Mouse (Mus musculus) intestine, embryonic 15.5 days (tissue): ENCODE results near the gene Zfhx3. TPM values are rescaled to one million over a fixed set of nuclear protein-coding genes. Genes with fewer than 3 reads are reported as not detected.

Source experiments
- ATAC-seq: fragments of 200-750 bp; cut with Nextera tagmentation; 2 replicates; pipeline ENCODE4 v1.8.0; 2017; ENCODE audit warnings: moderate TSS enrichment, moderate library complexity
- H3K27ac ChIP-seq: fragments of 300-500 bp; sonication (generic); 2 replicates; pipeline ENCODE4 v1.5.1; 2015; ENCODE audit warnings: mild to moderate bottlenecking, inconsistent platforms
- H3K27me3 ChIP-seq: fragments of 300-500 bp; sonication (generic); replicated peaks from 2 replicates; pipeline ENCODE4 v1.6.1; 2015; ENCODE audit warnings: inconsistent platforms
- H3K36me3 ChIP-seq: fragments of 300-500 bp; sonication (generic); 2 replicates; pipeline ENCODE4 v1.6.1; 2015; ENCODE audit warnings: inconsistent platforms
- H3K4me1 ChIP-seq: fragments of 300-500 bp; sonication (generic); replicated peaks from 2 replicates; pipeline ENCODE4 v1.6.1; 2015; ENCODE audit warnings: inconsistent platforms
- H3K4me2 ChIP-seq: fragments of 300-500 bp; sonication (generic); replicated peaks from 2 replicates; pipeline ENCODE4 v1.6.1; 2015; ENCODE audit warnings: mild to moderate bottlenecking, inconsistent platforms
- H3K4me3 ChIP-seq: fragments of 300-500 bp; sonication (generic); replicated peaks from 2 replicates; pipeline ENCODE4 v1.5.1; 2015; ENCODE audit warnings: inconsistent platforms
- H3K9ac ChIP-seq: fragments of 300-500 bp; sonication (generic); 2 replicates; pipeline ENCODE4 v1.6.1; 2015; ENCODE audit warnings: inconsistent platforms
- H3K9me3 ChIP-seq: fragments of 300-500 bp; sonication (generic); 2 replicates; pipeline ENCODE4 v1.6.1; 2016; ENCODE audit warnings: inconsistent platforms
- WGBS: fragments of 180-500 bp; shearing (Covaris S2); methylation state at CpG from one replicate; pipeline ENCODE4 v1.1.7; 2015; 5-methylcytosine and 5-hydroxymethylcytosine counted together
- polyA plus RNA-seq: library from polyadenylated mRNA; unstranded; fragments of >200 nt; fragmentation: Nextera tagmentation; extraction: Ambion mirVana; gene quantifications from 2 replicates; pipeline ENCODE4 v1.2.1, GENCODE M21; 2015

Zfhx3 gene
- polyA plus RNA-seq, 1 experiment from 2014 or later = 11.5 TPM

GRCm38 (mm10) chr8:108692239-108692627 is 749.8 kb downstream of the Zfhx3 start:
- Histone ChIP-seq H3K4me3 (peak overlapping the region; percentile 26), H3K27ac (no peak overlapping the region), H3K27me3 (peaks cover 20% of the 10 kb centered on the region), H3K9me3 (no peaks in the 10 kb centered on the region), H3K4me2 (peak overlapping the region; percentile 62), H3K36me3 (no peaks in the 10 kb centered on the region), H3K4me1 (peaks cover 28% of the 10 kb centered on the region), H3K9ac (no peak overlapping the region)
- ATAC-seq = peak; percentile 68
- 3% methylated on average over 5 of the region's 5 CpGs for WGBS

DNA sequence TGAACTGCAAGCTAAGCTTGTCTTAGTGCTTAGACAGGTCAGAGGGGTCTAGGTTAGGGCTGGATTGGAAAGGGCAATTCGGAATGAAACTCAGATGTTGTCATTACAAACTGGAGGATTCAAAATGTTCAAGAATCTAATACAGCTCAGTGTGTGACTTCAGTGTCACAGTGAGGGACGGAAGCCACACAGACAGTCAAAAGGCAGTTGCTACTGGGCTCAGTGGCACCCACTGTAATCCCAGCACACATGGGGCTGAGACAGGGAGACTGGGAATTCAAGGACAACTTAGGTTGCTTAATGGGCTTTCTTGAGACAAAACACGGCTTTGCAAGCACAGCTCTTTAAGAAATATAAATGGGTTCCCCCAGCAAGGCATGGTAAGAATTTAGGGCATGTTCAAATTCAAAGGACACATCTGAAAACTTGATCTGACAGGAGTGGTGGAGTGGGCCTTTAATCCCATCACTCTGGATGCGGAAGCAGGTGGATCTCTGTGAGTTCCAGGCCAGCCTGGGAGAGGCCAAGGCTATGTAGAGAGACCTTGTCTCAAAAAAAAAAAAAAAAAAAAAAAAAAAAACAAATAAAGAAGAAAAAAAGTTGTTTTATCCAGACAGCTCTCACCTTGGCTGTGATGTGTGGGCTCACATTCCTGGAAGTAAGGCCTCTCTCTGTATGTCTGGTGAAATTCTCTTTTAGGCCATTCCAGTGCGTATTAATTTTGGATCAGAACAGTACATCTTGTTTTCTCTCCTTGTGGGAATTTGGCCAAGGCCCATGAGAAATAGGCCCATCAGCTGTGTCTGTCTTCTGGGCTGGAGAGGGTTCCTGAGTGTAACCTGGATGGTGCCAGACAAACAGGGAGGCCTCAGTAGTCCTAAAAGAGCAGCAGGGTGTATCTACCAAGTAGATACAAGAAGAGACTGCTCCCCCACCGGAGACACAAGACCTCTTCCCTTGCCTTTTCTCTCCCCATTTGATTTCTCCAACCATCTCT is 750.5 kb downstream of the Zfhx3 start:
- 73% methylated on average over 6 of the region's 6 CpGs for WGBS

DNA sequence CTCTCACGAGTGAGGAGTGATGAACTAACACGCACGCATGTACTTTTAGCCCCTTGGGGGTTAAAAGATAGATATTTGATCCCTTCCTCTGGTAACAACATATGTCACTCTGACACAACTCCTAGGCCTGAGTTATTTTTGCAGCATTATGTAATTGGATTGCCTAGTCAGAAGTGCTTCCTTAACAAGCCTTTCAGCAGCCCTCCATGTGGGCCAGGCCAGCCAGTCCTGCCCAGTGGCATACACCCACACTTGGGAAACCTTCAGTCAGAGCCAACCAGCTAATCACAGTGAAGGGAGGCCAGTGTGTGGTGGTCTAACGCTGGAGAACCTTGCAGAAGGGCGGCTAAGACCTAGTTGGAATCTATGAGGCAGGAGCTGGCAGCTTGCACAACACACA is 751.4 kb downstream of the Zfhx3 start:
- Histone ChIP-seq H3K9ac (no peak overlapping the region), H3K27ac (no peak overlapping the region), H3K36me3 (no peaks in the 10 kb centered on the region), H3K4me3 (no peak overlapping the region), H3K9me3 (no peaks in the 10 kb centered on the region), H3K4me1 (peaks cover 32% of the 10 kb centered on the region), H3K4me2 (no peak overlapping the region), H3K27me3 (peaks cover 23% of the 10 kb centered on the region)
- 82% methylated on average over 5 of the region's 5 CpGs for WGBS
- no peak for ATAC-seq

More for the DNA sequence above, 750.5 kb downstream of the Zfhx3 start:
- ATAC-seq = 0 out of 2 replicates have a peak, but pooled peaks have one; percentile 4
- Histone ChIP-seq H3K27me3 (peaks cover 23% of the 10 kb centered on the region), H3K4me1 (peaks cover 32% of the 10 kb centered on the region), H3K9me3 (no peaks in the 10 kb centered on the region), H3K36me3 (no peaks in the 10 kb centered on the region), H3K4me3 (no peak overlapping the region), H3K9ac (no peak overlapping the region), H3K4me2 (peak overlapping the region; percentile 62; the same call in 1 of the 2 replicates), H3K27ac (no peak overlapping the region)

- peaks cover 26% of the 10 kb centered on the region for H3K27me3 ChIP-seq
- peaks cover 35% of the 10 kb centered on the region for H3K4me1 ChIP-seq
- no peak overlapping the region for H3K4me3 ChIP-seq
- H3K9me3 ChIP-seq = no peaks in the 10 kb centered on the region
- ATAC-seq = no peak
- no peak overlapping the region for H3K9ac ChIP-seq
- WGBS = 56% methylated on average over 6 of the region's 6 CpGs
- H3K27ac ChIP-seq = no peak overlapping the region
- no peak overlapping the region for H3K4me2 ChIP-seq
- no peaks in the 10 kb centered on the region for H3K36me3 ChIP-seq
Measured at GRCm38 (mm10) chr8:108694516-108694915, 752.1 kb downstream of the Zfhx3 start.

DNA sequence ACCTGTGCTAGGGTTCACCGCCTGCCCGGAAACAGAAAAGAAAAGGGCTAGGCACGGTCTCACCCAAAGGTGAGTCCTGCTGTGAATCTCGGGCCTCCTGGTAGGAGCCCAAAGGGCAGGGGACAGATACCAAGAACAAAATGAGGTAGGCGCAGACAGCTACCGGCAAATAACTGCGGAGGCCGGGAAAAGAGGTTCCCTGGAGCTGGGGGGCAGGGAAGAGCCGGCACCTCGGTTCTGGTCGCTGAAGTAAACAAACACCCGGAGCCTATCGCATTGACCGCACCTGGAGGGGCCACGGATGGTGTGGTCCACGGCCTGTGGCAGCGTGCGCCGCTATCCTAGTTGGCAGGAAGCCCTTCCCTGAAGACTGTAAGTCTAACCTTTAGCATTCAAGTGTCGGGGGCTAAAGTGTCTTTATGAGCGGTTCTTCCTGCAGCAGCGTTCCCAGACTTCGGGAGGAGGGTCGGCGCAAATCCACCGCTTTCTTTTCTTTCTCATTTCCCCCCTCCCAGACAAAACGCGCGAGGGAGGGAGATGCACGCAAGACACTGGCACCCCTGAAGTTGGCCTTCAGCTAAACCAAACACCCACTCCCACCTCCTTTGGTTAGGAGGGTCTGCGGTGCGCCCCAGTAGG is 752.9 kb downstream of the Zfhx3 start:
- 13% methylated on average over 30 of the region's 32 CpGs for WGBS
- Histone ChIP-seq H3K36me3 (no peaks in the 10 kb centered on the region), H3K27ac (no peak overlapping the region), H3K4me2 (peak overlapping the region; percentile 79), H3K4me3 (peak overlapping the region; percentile 34), H3K4me1 (peaks cover 37% of the 10 kb centered on the region), H3K9ac (peak overlapping the region; percentile 38), H3K27me3 (peaks cover 27% of the 10 kb centered on the region), H3K9me3 (no peaks in the 10 kb centered on the region)
- ATAC-seq = no peak

GRCm38 (mm10) chr8:108695938-108696630 is 753.6 kb downstream of the Zfhx3 start:
- peaks cover 27% of the 10 kb centered on the region for H3K27me3 ChIP-seq

GRCm38 (mm10) chr8:108696631-108697410 is 754.4 kb downstream of the Zfhx3 start:
- 15% methylated on average over 27 of the region's 27 CpGs for WGBS
- Histone ChIP-seq H3K36me3 (no peaks in the 10 kb centered on the region), H3K9me3 (no peaks in the 10 kb centered on the region), H3K4me1 (peaks cover 27% of the 10 kb centered on the region), H3K9ac (no peak overlapping the region; the same call in 1 of the 2 replicates), H3K27me3 (peaks cover 27% of the 10 kb centered on the region), H3K4me3 (peak overlapping the region; percentile 34), H3K27ac (no peak overlapping the region), H3K4me2 (peak overlapping the region; percentile 79)
- ATAC-seq = no peak

More at GRCm38 (mm10) chr8:108695938-108696630, 753.6 kb downstream of the Zfhx3 start:
- peak; percentile 75 for ATAC-seq
- WGBS = 1% methylated on average over 31 of the region's 31 CpGs
- H3K4me2 ChIP-seq = peak overlapping the region; percentile 79
- no peaks in the 10 kb centered on the region for H3K9me3 ChIP-seq
- H3K4me1 ChIP-seq = peaks cover 35% of the 10 kb centered on the region
- peak overlapping the region; percentile 34 for H3K4me3 ChIP-seq
- no peak overlapping the region for H3K27ac ChIP-seq
- no peaks in the 10 kb centered on the region for H3K36me3 ChIP-seq
- peak overlapping the region; percentile 38 for H3K9ac ChIP-seq

- H3K9me3 ChIP-seq = no peaks in the 10 kb centered on the region
- ATAC-seq = no peak
- peaks cover 27% of the 10 kb centered on the region for H3K4me1 ChIP-seq
- H3K36me3 ChIP-seq = no peaks in the 10 kb centered on the region
- no peak overlapping the region for H3K27ac ChIP-seq
- H3K27me3 ChIP-seq = peaks cover 27% of the 10 kb centered on the region
- H3K4me2 ChIP-seq = peak overlapping the region; percentile 41
- 0 out of 2 replicates have a peak overlapping the region, but pooled peaks have one; percentile 9 for H3K4me3 ChIP-seq
- 16% methylated on average over 13 of the region's 13 CpGs for WGBS
- no peak overlapping the region for H3K9ac ChIP-seq
Measured at GRCm38 (mm10) chr8:108697589-108697988, 755.1 kb downstream of the Zfhx3 start.

- no peak overlapping the region for H3K9ac ChIP-seq
- peaks cover 28% of the 10 kb centered on the region for H3K4me1 ChIP-seq
- no peak overlapping the region for H3K4me3 ChIP-seq
- no peaks in the 10 kb centered on the region for H3K9me3 ChIP-seq
- peaks cover 27% of the 10 kb centered on the region for H3K27me3 ChIP-seq
- H3K27ac ChIP-seq = no peak overlapping the region
- no peak overlapping the region for H3K4me2 ChIP-seq
- WGBS = 29% methylated on average over 5 of the region's 5 CpGs
- H3K36me3 ChIP-seq = no peaks in the 10 kb centered on the region
- ATAC-seq = no peak
Measured at GRCm38 (mm10) chr8:108698101-108698660, 755.7 kb downstream of the Zfhx3 start.

GRCm38 (mm10) chr8:108699011-108699410 is 756.6 kb downstream of the Zfhx3 start:
- Histone ChIP-seq H3K4me3 (peak overlapping the region; percentile 16; the same call in 1 of the 2 replicates), H3K4me1 (peaks cover 28% of the 10 kb centered on the region), H3K9ac (no peak overlapping the region)

More at GRCm38 (mm10) chr8:108699011-108699410, 756.6 kb downstream of the Zfhx3 start:
- 31% methylated on average over 3 of the region's 3 CpGs for WGBS
- no peak for ATAC-seq
- Histone ChIP-seq H3K27me3 (peaks cover 27% of the 10 kb centered on the region), H3K36me3 (no peaks in the 10 kb centered on the region), H3K9me3 (no peaks in the 10 kb centered on the region), H3K27ac (no peak overlapping the region), H3K4me2 (peak overlapping the region; percentile 55)
